Mouse (Mus musculus): ENCODE measurements around the gene Wdr6.

GRCm38 (mm10) chr9:108591462-108591861 is 12.9 kb upstream of the Wdr6 start:
- no peak for TF ChIP-seq USF1 (IDR thresholded peaks at IDR 0.05; ENCODE audit: low read depth)
- TF ChIP-seq CTCF (IDR thresholded peaks at IDR 0.05; ENCODE audit: control insufficient read depth, insufficient read depth, insufficient read length): no peak
- TF ChIP-seq MYOG (IDR thresholded peaks at IDR 0.05; ENCODE audit: control insufficient read depth, extremely low read depth, insufficient read length): no peak
- TF ChIP-seq FOSL1 (IDR thresholded peaks at IDR 0.05; ENCODE audit: insufficient read depth, low read length, poor library complexity, severe bottlenecking): no peak
- TF ChIP-seq CEBPB (IDR thresholded peaks at IDR 0.05; ENCODE audit: low read depth): no peak
- no peak for TF ChIP-seq MAX (IDR thresholded peaks at IDR 0.05)
- no peak for TF ChIP-seq MYOD1 (IDR thresholded peaks at IDR 0.05; ENCODE audit: control insufficient read depth, insufficient read length, low read depth)

Data from C2C12 (cell line).